Mouse (Mus musculus) gastrocnemius, adult 18-20 months (tissue): ENCODE measurements at regions not wholly inside any gene's neighbourhood (a gene's known extent, or its start where the extent isn't known, plus 50 kb on each side); places are given as distances from the start of the nearest gene placed in this dataset.

Experiments
- DNase-seq: peaks from one replicate; pipeline ENCODE4 v3.0.0; 2021; ENCODE audit warnings: low spot score

DNA sequence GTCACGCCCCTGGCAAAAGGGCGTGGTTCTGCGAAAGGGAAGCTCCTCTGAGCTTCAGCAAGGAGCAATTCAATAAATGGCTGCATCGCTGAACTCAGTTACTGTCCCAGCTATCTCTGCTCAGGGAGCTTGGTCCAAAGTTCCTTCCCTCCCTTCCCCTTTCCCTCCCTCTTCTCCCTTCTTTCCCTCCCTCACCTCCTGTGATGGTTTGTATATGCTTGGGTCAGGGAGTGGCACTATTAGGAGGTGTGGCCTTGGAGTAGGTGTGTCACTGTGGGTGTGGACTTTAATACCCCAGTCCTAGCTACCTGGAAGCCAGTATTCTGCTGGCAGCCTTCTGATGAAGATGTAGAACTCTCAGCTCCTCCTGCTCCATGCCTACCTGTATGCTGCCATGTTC lies 120.5 kb downstream of the Erv3 start:
- no peak for DNase-seq

DNA sequence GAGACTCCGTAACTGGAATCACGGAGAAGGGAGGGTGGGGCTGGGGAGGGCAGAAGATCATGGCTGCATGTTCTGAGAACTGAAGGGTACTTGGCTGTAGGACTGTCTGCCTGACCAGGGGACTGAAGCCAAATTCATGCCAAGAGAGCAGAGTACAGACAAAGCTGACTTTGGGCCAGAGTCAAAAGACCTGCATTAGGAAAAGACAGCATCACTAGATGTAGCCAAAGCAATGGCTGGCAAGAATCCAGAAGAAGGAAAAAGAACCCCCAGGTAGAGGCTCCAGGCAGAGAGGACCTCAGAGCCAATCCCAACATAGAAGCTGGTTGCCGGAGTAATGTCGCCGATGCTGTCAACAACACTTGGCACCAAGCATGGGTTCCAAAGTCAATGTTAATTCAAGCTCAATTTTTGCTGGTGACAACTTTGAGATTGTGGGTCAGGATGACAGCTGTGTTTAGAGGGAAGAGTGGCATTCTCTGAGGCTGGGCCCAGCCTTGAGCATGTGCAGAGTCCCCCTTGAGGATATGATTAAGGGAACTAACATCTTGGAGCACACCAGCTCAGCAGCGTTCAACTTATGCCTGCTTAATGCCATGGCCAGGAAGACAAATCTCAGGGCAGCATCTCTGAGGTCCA lies 124.7 kb downstream of the Erv3 start:
- no peak for DNase-seq

GRCm38 (mm10) chr2:131726533-131726932 lies 133.0 kb downstream of the Erv3 start:
- DNase-seq: no peak

DNA sequence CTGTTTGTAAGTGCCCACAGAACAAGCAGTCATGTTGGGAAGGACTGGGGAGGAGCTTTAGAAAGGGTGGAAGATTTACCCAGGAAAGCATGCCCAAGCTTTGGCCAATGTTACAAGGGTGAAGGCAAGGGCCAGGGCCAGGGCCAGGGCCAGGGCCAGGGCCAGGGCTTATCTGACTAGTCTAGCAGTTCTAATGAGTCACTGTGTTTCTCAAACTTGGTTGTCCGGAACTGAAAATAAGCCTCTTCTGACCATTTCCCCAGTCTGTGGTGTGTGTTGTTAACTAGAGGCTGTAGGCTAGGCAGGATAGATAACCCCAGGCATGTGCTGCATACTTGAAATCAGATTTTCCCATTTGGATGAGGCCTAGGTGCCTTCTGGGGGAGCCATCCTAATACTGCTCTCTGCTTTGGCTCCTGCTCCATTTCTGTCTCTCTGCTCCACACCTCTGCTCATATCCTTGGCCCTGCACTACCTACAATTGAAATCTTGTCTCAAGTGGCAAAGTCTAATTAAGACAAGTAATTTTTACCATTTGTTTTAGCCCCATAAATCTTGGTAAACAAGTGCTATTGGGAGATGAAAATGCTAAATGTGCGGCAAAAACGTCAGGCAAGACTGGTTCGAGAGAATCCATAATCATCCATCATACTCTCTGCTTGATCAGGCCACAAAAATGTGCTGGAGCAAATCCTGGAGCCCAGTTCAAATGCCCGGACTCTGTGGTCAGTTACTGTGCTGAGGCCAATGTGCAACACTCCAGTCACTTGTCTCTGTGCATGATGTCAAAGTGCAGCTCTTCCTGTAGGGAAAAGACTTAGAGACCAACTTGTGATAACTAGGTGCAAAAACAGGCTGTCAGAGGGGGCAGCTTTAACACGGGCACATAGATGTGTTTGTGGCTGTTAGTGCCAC lies 137.7 kb downstream of the Erv3 start:
- no peak for DNase-seq

DNA sequence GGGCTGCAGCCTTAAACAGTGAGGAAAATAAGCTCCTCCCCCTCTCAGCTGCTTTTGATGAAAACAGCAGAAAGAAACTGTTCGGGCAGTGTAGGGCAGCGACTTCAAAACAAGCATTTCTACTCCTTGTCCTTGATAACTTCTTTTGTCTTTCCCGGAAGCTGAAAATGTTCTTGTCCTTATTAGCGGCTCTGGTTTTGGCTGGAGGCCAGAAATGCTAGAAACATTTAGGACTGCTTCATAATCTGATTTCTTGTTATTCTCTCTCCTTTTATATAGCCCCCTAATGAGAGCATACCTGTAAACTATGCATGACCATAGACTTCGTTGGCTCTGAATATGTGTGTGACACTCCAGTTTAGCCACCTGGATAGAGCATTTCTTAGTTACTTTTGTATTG lies 142.0 kb downstream of the Erv3 start:
- DNase-seq: no peak

DNA sequence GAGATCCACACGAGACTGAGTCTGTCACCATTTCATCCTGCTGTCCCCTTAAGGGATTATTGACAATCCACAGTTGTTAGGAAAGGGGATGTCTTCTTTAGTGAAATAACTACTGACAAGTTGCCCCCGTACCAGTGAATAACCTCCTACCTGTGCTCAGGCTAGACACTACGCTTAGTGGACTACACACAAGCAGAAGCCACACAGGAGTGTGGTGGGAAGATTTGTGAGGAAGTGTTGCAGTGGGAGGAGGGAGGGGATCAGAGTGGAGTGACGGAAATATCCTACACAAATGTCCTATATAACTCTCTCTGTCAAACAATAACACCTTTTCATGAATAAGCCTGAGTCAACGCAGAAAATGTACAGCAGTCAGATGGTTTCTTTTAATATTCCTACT lies 142.7 kb downstream of the Erv3 start:
- no peak for DNase-seq

GRCm38 (mm10) chr2:131715381-131715780 lies 144.2 kb downstream of the Erv3 start:
- no peak for DNase-seq

DNA sequence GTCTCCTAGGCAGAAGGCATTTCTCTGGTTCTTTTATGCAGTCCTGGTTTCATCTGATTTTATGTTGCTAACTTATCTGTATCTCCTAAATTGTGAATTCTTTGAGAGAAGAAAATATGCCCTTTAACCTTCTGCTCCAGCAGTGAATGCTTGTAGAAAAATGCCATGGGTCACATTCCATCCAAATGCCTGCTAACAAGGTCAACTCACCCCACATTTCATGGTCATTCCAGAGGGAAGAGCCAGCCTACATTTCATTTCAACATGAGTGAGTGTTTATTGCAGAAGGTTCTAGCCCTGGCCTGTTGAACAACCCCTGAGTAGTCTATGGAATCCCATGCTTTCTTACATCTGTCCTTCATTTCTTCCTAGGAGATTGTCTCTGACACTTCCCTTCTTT lies 147.7 kb downstream of the Erv3 start:
- DNase-seq: no peak

GRCm38 (mm10) chr2:131706565-131706964 lies 144.5 kb upstream of the Adra1d start:
- DNase-seq: no peak

- no peak for DNase-seq
These were observed 142.3 kb upstream of the Adra1d start for GRCm38 (mm10) chr2:131704406-131704805.

DNA sequence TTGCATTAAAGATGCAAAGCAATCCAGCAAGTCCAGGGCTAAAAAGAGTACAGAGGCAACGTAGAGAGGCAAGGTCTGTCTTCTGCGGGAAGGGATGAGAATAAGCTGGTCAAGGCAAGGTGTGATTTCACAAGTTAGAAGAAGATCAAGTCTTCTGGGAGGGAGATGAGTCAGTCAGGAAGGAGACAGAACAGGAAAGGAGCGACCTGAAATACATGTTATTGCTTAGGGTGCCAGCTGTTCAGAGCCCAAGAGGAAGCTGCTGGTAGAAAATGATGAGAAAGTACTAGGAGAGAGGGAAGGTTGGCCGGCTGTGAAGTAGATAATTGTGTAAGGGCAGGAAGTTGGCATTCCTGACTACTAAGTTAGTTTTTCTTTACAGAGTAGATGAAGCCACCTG lies 140.1 kb upstream of the Adra1d start:
- DNase-seq: no peak

GRCm38 (mm10) chr2:131699798-131700197 lies 137.7 kb upstream of the Adra1d start:
- DNase-seq: no peak

DNA sequence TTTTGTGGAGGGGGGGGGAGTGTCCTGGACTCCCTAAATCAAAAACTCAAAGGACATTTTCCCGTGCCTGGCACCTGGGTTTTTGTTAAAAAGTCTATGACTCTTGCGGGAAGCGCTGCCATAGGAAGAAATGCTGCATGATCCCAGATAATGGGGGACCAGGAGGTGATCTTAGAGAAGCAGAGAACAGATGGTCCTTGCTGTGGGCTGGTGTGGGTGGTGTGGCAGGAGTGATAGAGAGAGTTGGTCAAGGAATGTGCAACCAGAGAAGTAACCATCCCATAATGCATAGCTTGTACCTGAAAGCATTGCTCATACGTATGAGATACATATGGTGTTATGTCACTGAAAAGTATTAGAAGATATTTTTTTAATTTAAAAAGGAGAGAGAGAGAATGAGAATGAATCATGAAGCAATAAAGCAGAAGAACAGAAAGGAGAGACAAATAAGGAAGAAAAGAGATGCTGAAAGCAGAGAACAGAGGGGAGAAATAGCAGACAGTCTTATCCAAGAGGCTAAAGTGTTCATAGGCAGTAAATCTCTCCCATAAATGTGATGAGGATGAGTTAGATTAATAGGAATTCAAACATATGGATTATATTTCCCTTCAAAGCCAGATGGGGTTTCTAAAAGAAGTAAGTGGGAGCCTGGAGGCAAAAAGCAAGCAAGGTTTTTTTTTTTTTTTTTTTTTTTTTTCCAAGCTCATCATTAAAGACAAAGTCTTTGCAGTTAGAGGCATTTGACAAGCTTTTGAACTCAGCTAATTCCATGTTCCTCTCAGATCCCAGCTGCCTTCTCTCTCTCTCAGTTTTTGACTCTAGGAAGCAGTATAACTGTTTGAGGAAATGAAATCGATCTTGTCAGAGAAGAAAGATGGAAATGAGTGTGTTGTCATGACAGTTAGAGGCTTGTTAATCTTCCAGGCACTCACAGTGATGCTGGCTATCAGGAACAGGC lies 136.2 kb upstream of the Adra1d start:
- DNase-seq: no peak

DNA sequence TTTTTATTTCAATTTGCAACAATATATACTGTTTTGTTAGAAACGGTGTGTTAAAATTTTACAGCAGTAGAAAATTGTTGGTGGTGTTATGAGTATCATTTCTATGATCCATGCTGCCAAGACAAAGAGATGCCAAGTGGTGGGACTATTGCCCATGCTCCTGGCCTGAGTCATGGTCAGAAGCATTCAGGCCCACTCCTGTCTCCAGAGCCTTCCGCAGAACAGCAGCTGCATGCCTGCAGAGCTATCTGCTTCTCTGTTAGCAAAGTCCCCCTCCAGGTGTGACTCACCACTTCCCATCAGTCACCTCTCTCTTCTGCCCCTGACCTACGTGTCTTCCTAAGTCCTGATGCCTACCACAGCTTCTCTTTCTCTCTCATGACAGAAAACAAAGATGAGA lies 134.2 kb upstream of the Adra1d start:
- no peak for DNase-seq

- no peak for DNase-seq
These were observed 127.9 kb upstream of the Adra1d start for GRCm38 (mm10) chr2:131689996-131690395.

GRCm38 (mm10) chr2:131688282-131688681 lies 126.2 kb upstream of the Adra1d start:
- no peak for DNase-seq

DNA sequence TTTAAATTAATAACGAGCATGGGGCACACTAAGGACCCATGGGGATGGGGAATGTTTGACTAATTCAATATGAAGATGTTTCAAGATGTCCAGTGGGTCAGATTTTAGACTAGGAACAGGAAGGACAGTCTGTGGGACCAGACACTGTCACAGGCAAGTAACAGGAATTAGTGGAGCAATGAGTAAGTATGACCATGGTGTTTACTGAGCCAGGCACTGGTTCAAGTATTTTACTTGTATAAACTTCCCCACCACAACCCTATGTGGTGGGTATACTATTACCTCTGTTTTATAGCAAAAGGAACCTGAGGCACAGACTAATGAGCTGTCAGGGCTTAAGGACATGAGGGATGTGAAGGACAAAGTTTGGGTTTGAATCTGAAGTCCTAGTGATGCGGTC lies 125.4 kb upstream of the Adra1d start:
- DNase-seq: no peak

DNA sequence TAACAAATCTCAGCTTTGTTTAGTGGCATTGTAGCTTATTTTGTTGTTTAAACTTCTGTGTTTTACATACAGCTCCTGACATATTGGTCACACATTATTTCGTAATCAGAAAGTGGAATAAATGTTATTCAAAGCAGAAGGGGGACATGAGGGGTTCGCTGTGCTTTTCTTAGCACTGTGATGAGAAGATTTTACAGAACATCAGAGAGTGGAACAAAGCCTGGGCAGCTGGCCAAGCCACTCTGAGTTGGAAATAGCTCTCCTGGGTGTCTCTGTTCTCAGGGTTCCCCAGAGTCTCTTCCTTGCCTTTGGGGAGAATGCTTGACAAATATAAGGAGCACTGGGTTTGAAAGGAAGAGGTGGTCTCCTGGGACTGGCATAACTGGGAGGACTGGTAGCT lies 124.7 kb upstream of the Adra1d start:
- peak; percentile 15 for DNase-seq

DNA sequence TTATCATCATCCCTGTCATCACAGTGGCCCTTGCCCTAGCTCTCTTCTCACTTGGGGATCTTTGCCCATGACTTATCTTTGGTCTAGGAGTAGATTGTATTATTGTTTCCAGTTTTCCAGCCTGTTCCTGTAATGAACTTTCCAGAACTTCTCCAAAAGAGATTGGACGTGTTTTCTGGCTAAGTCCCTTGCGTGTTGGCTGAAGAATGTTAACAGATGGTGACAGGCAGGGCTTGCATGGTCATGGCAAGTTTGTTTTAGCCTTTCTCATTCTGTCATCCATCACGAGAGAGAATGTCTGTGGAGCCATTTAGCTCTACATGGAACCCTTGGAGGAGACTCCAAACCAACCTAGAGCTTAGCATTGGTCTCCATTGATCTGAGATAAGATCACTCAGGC lies 123.2 kb upstream of the Adra1d start:
- peak; percentile 9 for DNase-seq

DNA sequence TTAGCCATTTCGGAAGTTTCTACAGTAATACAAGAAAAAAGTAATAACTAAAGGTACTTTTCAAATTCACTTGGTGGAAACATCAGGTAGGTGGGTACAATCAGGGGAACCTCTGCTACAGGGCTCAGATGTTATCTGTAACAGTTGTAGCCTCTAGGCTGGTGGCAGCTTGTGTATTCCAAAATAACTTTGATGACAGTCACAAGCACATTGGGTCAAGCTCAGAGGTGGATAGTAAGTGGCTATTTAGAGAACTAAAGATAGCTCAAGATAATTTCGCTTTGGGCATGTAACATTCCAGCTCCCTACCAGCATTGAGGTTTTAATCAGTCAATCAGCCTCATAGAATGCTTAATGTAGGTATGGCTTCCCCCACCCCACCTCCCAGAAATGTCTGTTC lies 121.7 kb upstream of the Adra1d start:
- DNase-seq: no peak

DNA sequence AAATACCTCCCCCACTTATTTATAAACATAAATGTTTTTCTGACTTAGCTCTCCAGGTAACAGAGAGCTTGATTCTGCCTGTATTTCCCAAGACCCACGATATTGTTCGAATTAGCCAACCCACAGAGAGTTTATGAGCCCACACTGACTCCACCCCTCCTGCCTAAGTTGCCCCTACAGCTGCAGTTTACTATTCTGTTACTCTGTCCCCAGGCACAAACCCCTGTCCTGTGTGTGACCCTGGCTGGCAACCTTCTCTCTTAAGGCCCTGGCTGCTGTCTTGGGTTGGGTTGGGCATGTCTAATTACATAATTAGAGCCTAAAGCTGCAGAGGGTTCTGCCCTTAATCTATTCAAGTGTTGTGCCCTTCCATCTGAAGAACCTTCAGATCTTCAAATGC lies 116.4 kb upstream of the Adra1d start:
- DNase-seq: no peak

GRCm38 (mm10) chr2:131676736-131677135 lies 114.7 kb upstream of the Adra1d start:
- no peak for DNase-seq
